Mouse (Mus musculus): Measurements from ENCODE around the gene Sike1.

- TF ChIP-seq POLR2A (IDR thresholded peaks at IDR 0.05; ENCODE audit: control insufficient read depth, extremely low read depth, insufficient read depth, low read length, poor library complexity): no peak
- no peak for TF ChIP-seq CTCF (IDR thresholded peaks at IDR 0.05; ENCODE audit: borderline replicate concordance, control insufficient read depth, extremely low read depth, insufficient read depth, low read length, poor library complexity)
These were observed 62.2 kb downstream of the Sike1 start for GRCm38 (mm10) chr3:103057752-103058151.

Measured in thymus, adult 2 months (tissue).